Mouse (Mus musculus) regulatory T cell (primary cell): Measurements from ENCODE around the gene Arhgdib.

Experiments
- in situ Hi-C: fragments of 300-600 bp; cut with MboI, MseI; formaldehyde crosslinking; loops from one replicate; pipeline ENCODE4 v1.15.1; 2025; ENCODE audit warnings: high pct_unique_total_duplicates

The Arhgdib gene

DNA sequence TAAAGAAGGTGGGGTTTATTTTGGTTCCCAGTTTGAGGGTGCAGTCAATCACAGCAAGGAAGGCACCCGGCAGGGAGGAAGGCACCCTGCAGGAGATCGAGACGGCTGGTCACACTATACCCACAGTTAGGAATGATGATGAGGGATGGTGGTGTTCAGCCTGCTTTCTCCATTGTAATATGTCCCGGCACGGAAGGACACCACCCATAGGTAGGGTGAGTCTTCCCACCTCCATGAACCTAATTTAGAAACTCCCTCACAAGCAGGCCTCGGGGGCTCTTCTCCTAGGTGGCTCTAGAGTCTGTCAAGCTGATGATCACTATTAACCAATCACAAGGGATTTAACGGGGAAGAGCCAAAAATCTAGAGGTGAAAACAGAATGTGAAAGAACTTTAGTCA, 18.8 kb downstream of the Arhgdib start:
- in situ Hi-C loops = loop anchor here (5.0 kb wide), 1 partner anchor 66 kb away; the partner anchor contains the start of gene Art4

DNA sequence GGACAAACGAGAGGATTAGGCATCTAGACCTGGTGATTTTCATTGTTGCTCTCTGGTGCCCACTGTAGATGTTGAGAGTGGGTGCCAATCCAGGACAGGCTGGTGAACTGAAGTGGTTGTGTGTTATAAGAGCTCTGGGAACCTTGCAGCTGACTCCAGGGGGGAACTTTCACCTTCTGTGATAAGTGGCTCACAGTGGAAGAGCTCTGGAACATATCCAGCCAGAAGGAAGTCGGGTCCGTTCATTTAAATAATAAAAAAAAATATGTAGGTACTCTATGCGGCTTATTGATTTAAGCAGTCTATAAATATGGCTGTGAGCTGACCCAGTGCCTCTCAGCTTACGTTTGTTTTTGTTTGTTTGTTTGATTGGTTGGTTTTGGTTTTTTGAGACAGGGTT, 19.6 kb downstream of the Arhgdib start, which contains the start of gene Erp27:
Erp27 (minus strand) TSS at position 101 of the 400 bp plus-strand sequence.
- in situ Hi-C loops = loop anchor here (5.0 kb wide), 1 partner anchor 65 kb away; the partner anchor contains the start of gene Art4

DNA sequence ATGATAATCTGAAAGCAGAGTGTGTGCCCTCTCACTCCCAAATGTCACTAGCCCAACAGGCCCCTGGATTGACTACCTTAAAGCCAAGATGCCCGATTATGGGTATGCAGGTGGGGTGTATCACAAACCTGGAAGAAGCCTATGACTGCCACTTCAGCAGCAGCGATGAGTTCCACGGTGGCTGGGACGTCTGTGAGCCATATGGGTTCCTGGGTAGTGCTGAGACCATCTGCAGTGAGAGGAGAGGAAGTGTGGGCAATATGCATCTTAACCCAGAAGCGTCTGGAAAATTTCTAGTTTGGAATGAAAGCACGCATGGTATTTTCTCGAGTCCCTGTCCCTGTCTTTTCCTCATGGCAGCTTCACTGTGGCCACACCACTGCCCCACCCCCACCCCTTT, 20.1 kb downstream of the Arhgdib start:
- in situ Hi-C loops = loop anchor here (5.0 kb wide), 1 partner anchor 64 kb away; the partner anchor contains the start of gene Art4

DNA sequence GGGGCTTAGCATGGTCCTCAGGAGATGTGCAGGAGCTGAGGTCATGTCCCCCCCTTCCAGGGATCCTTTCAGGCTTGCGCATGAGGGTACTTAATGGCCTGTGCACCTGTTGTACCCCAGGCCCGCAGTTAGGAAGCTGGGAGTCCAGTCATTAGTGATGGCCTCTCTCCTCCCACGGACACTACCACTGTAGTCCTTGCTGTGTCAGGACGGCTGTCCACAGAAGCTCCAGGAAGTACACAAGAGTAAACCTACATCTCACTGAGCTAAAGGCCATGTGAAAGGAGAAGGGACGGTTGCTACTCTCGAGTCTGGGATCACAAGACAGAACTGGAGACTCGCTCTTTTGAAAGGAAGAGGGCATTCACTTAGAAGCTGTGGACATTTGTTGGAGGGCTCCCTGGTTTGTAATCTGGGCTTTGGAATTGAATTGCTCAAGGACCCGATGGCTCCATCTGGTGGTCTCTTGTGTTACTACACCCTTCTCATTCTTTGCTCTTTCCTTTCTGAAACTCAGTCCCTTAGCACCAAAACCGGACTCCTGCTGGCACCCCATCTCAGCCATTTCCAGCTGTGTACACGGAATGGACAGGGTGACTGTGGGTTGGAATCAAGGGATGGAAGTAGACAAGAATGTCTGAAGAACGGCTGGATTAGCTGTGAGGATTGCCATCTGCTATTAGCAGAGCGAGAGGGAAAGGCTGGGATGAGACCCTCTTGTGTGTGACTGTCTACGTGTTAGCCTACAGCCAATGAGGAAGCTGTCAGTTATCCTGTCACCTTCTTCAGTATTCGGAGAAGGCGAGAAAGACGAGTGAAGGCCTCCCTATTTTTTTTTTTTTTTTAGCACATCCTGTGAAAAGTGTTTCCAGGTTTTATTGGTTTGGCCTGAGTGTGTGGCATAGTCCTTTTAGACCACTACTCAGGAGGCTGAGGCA, 21.1 kb downstream of the Arhgdib start:
- in situ Hi-C loops = loop anchor here (5.0 kb wide), 1 partner anchor 63 kb away; the partner anchor contains the start of gene Art4

DNA sequence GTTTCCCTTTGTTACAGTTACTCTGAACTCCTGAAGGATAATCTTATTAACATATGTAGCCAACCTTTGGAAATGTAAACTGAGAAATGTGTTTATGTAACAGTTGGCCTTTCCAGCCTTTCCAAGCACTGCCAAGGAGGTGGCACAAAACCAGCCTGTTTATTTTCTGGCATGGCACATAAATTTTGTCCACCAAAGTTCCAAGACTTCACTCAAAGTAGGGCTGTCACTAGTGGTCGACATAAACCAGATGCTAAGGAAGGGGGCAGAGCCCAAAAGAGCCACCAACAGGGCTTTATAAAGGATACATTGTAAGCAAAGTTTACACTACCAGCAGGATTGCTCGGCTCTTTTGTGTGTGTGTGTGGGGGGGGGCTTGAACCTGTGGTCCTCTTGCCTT, 23.8 kb downstream of the Arhgdib start:
- in situ Hi-C loops = no loop called here

DNA sequence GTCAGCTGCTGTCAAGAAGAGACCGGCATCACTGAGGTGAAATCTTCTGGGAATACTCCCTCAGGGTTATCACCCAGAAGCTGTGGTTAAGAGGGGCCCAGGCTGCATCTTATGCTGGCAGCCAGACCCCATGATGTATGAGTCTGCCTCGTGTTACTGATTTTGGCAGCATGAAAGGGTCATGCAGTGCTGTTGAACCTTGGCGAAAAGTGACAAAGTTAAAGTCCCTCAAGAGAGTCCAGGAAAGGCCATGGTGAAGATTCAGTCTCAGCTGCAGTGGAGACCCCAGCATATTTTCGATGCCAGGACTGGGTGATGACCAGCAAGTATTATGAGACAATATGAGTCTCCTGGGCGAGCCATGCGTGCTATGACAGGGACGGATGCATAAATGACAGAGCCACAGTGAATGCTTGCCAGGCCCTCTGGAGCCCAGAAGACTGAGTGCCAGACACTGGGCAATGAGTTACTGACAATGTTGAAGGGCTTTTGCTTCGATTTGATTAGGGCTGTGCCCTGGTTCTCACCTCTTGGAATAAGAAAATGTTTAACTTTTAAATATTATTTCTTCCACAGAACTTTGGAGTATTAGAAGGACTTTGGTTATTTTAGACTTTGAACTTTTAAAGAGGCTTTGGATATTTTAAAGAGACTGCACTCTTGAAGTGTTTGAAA, 25.8 kb downstream of the Arhgdib start:
- in situ Hi-C loops = no loop called here

DNA sequence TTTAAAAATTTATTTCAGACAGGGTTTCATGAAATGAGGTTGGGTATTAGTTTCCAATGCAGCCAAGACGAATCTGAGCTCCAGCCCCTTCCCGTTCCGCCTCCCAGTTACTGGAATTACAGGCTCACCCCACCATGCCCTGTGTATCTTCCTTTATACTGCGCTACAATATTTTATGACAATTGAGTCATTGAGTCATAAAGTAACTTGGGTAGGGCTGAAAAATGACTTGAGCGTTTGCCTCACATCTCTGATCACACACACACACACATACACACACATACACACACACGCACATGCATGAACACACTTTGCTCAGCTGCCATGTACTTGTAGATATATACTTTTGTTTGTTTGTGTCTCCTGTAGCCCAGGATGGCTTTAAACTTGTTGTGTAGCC, 27.5 kb downstream of the Arhgdib start:
- in situ Hi-C loops = no loop called here

DNA sequence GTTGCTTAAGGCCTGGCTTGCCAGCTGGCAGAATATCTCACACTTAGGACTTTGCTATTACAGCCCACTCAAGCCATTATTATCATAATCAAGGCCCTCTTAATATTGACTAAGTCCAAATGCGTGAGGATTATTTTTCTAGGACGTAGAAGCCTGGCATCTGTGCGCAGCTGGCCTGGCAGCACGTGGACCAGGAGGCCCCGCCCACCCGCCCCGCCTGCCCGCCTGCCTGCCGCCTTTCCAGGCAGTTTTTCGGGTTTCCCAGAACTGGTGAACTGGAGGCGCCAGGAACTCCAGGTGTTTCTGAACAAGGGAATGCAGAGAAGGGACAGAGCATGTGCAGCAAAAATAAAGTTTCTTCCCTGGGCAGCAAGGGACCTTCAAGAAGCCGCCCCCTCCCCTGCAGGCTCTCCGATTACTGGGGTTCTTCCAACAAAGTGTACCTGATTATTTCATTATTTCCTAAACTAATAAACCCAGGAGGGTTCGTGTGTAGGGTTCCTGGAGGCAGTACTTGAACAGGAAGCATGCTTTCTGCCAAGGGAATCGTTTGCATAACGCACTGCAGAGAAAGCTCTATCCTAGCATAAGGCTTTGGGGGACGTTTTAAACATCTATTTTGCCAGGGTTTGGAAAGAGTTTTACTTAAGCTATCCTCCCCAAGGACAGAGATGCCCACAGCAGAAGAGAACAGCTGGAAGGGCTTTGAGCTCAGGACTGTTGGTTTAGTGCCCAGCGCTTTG, 28.1 kb downstream of the Arhgdib start:
- in situ Hi-C loops = no loop called here

DNA sequence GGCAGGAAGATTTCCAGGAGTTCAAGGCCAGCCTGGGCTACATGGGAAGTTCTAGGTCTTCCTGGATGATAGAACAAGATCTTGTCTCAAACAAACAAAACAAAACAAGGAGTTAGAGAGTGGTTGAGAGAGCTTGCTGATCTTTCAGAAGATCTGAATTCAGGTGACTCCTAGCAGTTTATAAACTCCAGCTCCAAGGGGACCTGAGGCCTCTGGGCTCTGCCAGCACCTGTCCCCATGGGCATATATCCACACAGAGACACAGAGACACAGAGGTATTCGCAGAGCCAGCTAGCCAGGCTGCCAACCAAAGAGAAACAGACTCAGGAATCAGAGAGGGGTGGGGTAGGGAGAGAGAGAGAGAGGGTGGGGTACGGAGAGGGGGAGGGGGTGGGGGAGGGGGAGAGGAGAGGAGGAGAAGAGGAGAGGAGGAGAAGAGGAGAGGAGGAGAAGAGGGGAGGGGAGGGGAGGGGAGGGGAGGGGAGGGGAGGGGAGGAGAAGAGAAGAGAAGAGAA, 28.9 kb downstream of the Arhgdib start:
- in situ Hi-C loops = no loop called here

DNA sequence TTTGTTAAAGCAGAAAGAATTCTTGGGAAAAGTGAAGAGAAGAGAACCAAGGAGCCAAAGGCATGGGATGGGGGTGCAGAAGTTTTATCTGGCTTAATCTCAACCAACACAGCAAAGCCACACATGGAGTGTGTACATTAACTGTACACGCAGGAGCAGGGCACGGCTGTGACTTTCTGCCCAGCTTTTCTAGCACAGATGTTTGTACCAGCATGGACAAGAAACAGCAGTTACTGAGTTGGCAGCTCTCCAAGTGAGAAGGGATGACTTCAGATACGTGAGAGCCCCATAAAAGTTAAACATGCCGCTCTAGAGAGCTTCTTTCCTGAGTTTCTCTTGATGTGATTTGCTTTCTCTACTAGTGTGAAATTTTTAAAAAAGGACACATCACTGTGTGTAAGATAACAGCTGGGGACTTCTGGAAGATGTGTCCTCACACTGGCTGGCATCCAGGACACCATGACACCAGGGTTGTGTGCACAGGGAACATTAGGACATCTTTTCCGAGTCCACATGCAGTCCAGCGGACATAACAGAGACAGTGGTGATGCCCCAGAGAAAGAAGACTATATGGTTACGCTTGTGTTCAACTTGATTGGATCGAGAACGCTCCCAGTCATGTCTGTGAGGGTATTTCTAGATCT, 31.3 kb downstream of the Arhgdib start:
- in situ Hi-C loops = no loop called here

DNA sequence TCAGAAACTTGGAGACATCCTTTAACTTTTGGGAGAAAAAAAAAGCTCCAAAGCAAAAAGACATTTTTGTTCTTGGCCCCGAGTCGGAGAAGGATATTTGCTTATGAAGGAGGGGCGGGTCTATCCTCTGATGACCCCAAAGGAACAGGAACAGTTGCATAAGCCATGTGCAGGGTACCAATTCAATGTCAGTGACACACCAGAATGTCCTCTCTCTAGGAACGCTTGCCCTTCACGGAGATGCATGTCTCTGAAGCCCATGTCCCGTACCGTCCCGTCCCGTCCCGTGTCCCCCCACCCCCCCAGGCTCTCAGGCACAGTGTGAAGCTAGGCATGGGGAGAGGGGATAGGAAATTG, 34.8 kb downstream of the Arhgdib start:
- in situ Hi-C loops = loop anchor here (10.0 kb wide), 1 partner anchor 1412 kb away; no protein-coding TSS in a partner anchor

DNA sequence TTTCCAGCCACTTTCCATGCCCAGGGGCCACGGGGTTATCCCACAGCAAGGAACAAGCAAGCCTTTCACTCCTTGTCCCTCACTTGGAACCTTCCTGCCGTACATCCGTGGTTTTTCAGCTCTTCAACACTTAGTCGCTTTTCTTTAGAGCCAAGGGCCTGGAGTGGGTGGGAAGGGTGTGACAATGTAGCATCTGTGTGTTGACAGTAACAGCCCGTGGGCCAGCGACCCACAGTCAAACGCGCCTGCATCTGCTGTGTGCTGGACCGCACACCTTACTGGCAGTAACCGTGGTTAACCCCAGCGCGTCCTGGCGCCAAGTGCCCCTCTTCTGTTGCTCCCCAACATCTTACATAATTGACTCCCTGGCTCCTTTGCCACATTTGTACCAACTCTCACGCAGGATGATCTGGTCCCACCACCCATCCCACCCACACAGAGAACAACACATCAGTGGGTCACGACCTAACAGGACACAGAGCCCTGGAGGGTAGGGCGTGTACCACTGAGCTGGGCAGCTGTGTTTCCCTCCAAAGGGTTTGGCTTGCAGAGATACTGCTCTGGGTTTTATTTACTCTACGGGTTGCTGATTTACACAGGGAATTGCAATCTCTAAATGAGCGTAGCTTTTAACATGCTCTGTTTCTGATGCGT, 35.3 kb downstream of the Arhgdib start:
- in situ Hi-C loops = loop anchor here (10.0 kb wide), 1 partner anchor 1412 kb away; no protein-coding TSS in a partner anchor

DNA sequence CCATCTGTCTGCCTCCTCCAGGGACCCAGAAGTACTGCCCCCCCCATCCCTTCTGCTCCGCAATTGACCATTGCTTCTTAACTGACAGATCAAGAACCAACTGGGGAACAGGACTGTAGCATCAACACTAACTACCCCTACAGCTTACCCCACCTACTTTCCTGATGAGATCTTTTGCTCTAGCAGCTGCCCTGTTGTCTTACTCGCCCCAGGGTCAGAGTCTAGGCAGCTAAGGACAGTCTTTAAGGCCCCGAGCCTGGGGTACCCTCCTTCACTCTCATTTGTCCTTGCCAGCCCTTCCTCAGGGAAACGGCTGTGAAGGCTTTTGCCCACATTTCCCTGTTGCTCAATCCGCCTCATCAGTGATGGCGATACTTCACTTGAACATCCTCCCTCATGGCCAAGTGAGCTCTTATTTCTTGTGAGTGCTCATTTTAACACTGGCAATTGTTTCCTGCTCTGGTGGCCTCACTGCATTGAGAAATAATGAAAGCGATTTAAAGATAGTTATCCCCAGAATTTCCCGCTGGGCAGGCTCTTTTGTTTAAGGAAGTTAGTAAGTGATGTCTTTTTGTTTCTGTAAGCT, 37.7 kb downstream of the Arhgdib start:
- in situ Hi-C loops = loop anchor here (10.0 kb wide), 1 partner anchor 1409 kb away; no protein-coding TSS in a partner anchor

DNA sequence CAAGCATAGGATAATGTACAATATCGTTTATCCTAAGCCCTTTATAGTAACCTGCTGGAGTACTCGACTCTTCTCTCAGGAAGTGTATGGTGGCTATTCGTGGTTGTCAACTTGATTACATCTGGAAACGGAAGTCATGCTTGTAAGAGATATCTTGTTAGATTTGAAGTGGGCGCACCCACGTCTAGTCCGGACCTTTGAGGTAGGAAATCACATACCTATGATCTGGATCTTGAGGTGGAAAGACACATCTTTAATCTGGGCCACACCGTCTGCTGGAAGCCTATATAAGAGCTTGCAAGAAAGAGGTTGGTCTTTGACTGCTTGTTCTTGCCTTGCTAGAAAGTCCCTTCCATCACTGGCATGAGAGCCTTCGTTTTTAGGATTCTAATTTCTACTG, 39.2 kb downstream of the Arhgdib start:
- in situ Hi-C loops = loop anchor here (10.0 kb wide), 1 partner anchor 1408 kb away; no protein-coding TSS in a partner anchor

DNA sequence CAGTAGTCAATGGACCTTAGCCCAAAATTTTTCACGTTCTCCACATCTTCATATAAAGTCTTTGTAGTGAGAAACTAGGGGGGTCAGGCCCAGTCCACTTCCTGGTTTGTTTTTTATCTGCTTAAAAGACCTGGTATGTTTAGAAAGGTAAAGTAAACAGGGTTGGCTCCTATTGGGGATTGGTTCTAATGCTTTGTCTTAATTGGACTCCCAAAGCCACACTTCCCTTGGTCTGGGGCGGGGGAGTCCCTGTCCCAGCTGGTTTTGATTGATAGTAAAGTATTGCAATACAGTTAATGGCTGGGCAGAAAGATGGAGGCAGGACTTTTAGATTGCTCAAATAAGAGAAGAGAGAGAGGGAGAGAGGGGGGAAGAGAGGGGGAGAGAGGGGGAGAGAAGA, 40.7 kb downstream of the Arhgdib start:
- in situ Hi-C loops = loop anchor here (10.0 kb wide), 1 partner anchor 1406 kb away; no protein-coding TSS in a partner anchor

DNA sequence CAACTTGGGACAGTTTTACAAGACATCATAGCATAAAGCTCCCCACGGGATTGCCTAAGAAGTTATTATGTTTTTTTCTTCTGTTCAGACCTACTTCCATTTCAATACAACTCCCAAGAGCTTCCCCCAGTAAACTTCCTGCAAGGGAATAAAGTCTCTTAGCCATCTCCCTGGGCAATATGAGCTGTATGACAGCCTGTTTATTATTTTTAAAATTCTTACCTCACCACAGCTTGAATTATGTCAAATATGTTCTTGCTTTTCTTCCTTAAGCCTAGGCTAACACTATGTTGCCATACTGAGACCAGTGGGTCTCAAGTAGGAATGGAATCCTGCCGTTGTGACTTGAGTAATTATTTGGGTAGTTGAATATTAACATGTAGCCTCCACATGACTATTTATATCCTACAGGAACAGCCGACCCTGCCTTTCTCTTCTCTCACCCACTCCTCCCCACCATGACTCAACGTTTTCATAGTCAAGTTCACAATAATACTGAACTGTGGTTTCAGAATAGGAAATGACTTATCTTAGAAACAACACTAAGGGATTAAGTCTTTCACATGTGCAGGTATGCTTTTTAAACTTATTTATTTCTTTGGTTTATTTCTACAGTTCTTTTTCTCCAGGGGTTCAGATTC, 41.2 kb downstream of the Arhgdib start:
- in situ Hi-C loops = loop anchor here (10.0 kb wide), 1 partner anchor 1406 kb away; no protein-coding TSS in a partner anchor

DNA sequence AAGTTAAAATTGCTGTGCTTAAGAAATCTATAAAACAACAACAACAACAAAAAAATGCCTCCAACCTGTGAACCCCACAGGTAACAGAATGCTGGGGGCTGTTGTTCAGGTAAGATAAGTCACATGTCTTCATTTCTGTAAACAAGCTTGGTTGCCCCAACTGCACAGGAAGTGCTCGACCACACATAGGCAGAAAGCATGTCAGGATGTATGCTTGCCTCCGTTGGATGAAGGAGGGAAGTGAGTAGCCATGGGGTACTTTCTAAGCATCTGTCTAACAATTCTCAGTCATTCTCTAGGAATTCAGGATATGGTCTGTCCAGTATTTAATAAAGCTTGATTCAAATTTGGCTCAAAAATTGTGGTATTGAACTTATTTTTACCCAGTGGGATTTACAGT, 42.7 kb downstream of the Arhgdib start:
- in situ Hi-C loops = no loop called here

DNA sequence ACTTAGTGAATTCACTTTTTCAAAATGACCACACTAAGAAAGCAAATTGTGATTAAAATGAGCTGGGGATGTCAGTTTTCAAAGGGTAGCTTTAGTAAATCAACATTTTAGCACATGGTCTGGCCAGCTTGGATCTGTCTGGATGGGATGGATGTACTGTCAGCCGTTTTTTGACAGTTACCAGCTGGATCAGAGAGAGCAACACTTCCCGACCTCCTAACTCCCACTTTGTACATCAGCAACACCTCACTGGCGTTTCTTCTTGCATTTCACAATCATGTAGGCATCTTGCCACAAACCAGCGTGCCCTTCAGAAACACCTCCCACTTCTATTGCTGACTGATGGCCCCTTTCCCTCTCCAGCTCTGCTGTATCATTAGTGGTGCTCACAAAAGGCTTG, 43.5 kb downstream of the Arhgdib start:
- in situ Hi-C loops = no loop called here

DNA sequence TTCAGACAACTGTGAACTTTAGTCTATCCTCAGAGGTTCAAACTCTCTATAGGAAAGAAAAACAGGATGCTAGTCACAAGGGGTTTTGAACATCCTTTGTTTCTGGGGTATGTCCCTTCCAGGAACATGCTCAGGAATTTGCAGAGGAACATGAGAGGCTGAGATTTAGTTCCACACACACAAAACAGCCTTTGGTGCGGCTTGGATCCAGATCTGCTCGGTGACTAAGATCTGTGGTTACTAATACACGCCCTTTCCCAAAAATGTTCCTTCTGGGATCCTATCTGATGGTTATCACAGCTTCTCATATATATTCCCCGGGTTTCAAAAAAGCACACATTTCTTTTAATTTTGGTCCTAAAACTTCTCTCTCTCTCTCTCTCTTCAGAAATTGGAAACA, 43.9 kb downstream of the Arhgdib start:
- in situ Hi-C loops = no loop called here
